Mouse (Mus musculus) ovary, adult 2 months (tissue): Measurements from ENCODE around the gene Tmem179b. TPM values are rescaled to one million over a fixed set of nuclear protein-coding genes. Genes with fewer than 3 reads are reported as not detected.

Experiments
- polyA plus RNA-seq: library from polyadenylated mRNA; depleted of rRNA; stranded (reverse); fragments of >200 nt; gene quantifications from 2 replicates; pipeline ENCODE4 v1.2.3, GENCODE M21; 2012; rRNA removed

Gene Tmem179b
- polyA plus RNA-seq, 1 experiment: 127 TPM

Other genes with a start within 250 kb of the Tmem179b start
- gene Slc22a8, start 183.2 kb downstream of the Tmem179b start, polyA plus RNA-seq: 0.05 and 0.14 TPM in 2 replicates
- not detected in 2 replicates for gene Slc22a6, start 156.4 kb downstream of the Tmem179b start, polyA plus RNA-seq
- gene Chrm1, start 110.7 kb downstream of the Tmem179b start, polyA plus RNA-seq: 0.27 and 0.39 TPM in 2 replicates
- 264 and 289 TPM in 2 replicates for gene Slc3a2, start 51.1 kb downstream of the Tmem179b start, polyA plus RNA-seq
- gene Wdr74, start 38.6 kb downstream of the Tmem179b start, polyA plus RNA-seq: 39.6 and 45.2 TPM in 2 replicates
- not detected in 2 replicates for gene 1700092M07Rik, start 33.7 kb downstream of the Tmem179b start, polyA plus RNA-seq
- 114 and 132 TPM in 2 replicates for gene Stx5a, start 33.1 kb downstream of the Tmem179b start, polyA plus RNA-seq
- gene Nxf1, start 17.4 kb downstream of the Tmem179b start, polyA plus RNA-seq: 61.6 and 71.3 TPM in 2 replicates
- gene Tmem223, start 3.5 kb downstream of the Tmem179b start, polyA plus RNA-seq: 276 and 327 TPM in 2 replicates
- gene Taf6l, start 11.9 kb upstream of the Tmem179b start, polyA plus RNA-seq: 26.9 and 28.3 TPM in 2 replicates
- 24.6 and 45.5 TPM in 2 replicates for gene Polr2g, start 24.1 kb upstream of the Tmem179b start, polyA plus RNA-seq
- 3.0 and 3.2 TPM in 2 replicates for gene Zbtb3, start 28.1 kb upstream of the Tmem179b start, polyA plus RNA-seq
- 12.5 and 19.6 TPM in 2 replicates for gene Ttc9c, start 44.9 kb upstream of the Tmem179b start, polyA plus RNA-seq
- gene Hnrnpul2, start 45.5 kb upstream of the Tmem179b start, polyA plus RNA-seq: 16.0 and 24.5 TPM in 2 replicates
- 0.68 TPM in 1 of 2 replicates, not detected in the other for gene AC129217.1, start 55.3 kb upstream of the Tmem179b start, polyA plus RNA-seq
- 183 and 186 TPM in 2 replicates for gene Bscl2, start 63.0 kb upstream of the Tmem179b start, polyA plus RNA-seq
- 1.5 and 1.9 TPM in 2 replicates for gene Gng3, start 64.7 kb upstream of the Tmem179b start, polyA plus RNA-seq
- gene Lrrn4cl, start 76.3 kb upstream of the Tmem179b start, polyA plus RNA-seq: 3.2 and 4.4 TPM in 2 replicates
- gene Ubxn1, start 97.0 kb upstream of the Tmem179b start, polyA plus RNA-seq: 115 and 129 TPM in 2 replicates
- 22.7 and 33.5 TPM in 2 replicates for gene Uqcc3, start 106.5 kb upstream of the Tmem179b start, polyA plus RNA-seq
- gene Lbhd1, start 109.3 kb upstream of the Tmem179b start, polyA plus RNA-seq: 0.85 and 1.2 TPM in 2 replicates
- not detected in 2 replicates for gene Gm49403, start 109.5 kb upstream of the Tmem179b start, polyA plus RNA-seq
- gene 1810009A15Rik, start 114.4 kb upstream of the Tmem179b start, polyA plus RNA-seq: 19.1 and 24.3 TPM in 2 replicates
- not detected in 2 replicates for gene Gm49416, start 114.5 kb upstream of the Tmem179b start, polyA plus RNA-seq
- 37.5 and 40.2 TPM in 2 replicates for gene Ints5, start 118.5 kb upstream of the Tmem179b start, polyA plus RNA-seq
- gene Ganab, start 123.6 kb upstream of the Tmem179b start, polyA plus RNA-seq: 135 and 159 TPM in 2 replicates
- 118 and 124 TPM in 2 replicates for gene B3gat3, start 145.9 kb upstream of the Tmem179b start, polyA plus RNA-seq
- 23.4 and 23.7 TPM in 2 replicates for gene Rom1, start 154.9 kb upstream of the Tmem179b start, polyA plus RNA-seq
- 73.5 and 83.4 TPM in 2 replicates for gene Eml3, start 155.1 kb upstream of the Tmem179b start, polyA plus RNA-seq
- 21.7 and 22.8 TPM in 2 replicates for gene Mta2, start 167.4 kb upstream of the Tmem179b start, polyA plus RNA-seq
- gene Tut1, start 179.4 kb upstream of the Tmem179b start, polyA plus RNA-seq: 24.1 and 25.9 TPM in 2 replicates
- gene Eef1g, start 192.6 kb upstream of the Tmem179b start, polyA plus RNA-seq: 306 and 361 TPM in 2 replicates
- 16.0 and 16.5 TPM in 2 replicates for gene Ahnak, start 214.8 kb upstream of the Tmem179b start, polyA plus RNA-seq